Mouse (Mus musculus) large intestine, adult 2 months (tissue): ENCODE data around the gene A630001G21Rik. TPM values are rescaled to one million over a fixed set of nuclear protein-coding genes. Genes with fewer than 3 reads are reported as not detected.

Source experiments
- DNase-seq: peaks from one replicate; pipeline ENCODE4 v3.0.0-alpha.2; 2012; ENCODE audit warnings: low read depth, low spot score
- WGBS: fragments of 180-500 bp; shearing (Covaris S2); methylation state at CpG from one replicate; pipeline ENCODE4 v1.1.7; 2018; 5-methylcytosine and 5-hydroxymethylcytosine counted together
- polyA plus RNA-seq: library from polyadenylated mRNA; depleted of rRNA; stranded (reverse); fragments of >200 nt; gene quantifications from 2 replicates; pipeline ENCODE4 v1.2.3, GENCODE M21; 2012

Gene A630001G21Rik
- polyA plus RNA-seq, 1 experiment, result 2.8 TPM

DNA sequence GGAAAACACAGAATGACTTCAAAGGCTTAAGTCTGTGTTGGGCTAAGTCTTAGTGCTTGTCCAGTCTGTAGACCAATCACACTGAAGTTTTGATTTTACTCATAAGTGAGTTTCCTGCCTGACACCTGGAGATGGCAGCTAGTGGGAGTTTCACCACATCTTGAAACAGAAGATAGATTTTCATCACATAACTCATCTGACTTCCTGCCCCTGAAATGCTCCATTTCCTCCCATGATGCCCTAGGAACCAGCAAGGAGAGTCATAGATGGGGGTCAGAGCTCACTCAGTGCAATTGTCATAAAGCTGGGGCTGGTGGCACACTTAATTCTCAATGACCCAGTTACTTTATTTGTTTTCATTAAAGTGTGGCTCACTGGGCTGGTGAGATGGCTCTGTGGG is 38.6 kb downstream of the A630001G21Rik start:
- DNase-seq, result no peak

DNA sequence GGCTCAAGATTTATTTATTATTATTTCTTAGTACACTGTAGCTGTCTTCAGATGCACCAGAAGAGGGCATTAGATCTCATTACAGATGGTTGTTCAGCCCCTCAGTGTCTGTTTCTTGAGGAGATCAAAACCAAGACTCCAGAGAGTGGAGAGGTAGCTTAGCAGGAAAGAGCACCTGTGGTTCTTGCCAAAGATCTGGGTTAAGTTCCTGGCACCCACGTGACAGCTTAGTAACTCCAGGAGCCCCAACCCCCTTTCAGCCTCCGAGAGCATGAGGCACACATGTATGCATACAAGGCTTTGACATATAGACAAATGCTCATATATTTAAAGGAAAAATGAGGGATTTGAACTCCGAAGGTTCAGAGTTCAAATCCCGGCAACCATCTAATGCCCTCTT is 39.4 kb downstream of the A630001G21Rik start:
- WGBS, result 94% methylated on average over 4 of the region's 4 CpGs
- no peak for DNase-seq

DNA sequence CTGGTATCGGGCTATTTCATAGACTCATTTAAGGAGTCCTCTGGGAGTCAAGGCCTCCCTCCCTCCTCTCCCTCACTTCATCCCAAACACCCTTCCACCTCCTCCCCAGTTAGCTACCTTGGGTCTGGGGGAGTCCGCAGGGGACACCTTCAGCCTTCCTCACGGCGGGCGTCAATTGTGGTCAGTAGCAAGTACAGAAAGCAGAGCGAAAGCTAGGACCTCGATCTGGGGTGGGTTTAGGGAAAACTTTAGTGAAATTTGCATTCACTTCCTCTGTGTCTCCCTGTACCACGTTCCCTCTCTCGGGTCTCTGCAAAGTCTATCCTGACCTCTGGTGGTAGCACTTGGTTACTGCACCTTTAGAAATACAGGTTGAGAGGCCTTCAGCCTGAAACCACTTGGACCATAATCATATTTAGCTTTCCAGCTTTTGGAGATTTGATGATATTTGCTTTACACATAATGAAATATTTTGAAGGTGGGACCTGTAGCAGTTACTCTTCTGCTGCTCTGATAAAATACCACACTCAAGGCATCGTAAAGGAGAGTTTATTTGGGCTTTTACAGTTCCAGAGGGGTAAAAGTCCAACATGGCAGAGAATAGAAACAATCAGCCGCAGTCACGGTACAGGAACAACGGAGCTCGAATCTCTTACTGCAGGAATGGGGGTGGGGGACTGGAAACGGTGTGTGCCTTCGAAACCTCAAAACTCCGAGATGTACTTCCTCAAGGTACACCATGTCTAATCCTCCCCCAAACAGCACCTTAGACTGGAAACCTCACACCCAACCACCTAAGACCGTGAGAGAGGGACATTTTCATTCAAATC is 41.9 kb downstream of the A630001G21Rik start:
- DNase-seq, result peak; percentile 84
- 14% methylated on average over 18 of the region's 18 CpGs for WGBS

DNA sequence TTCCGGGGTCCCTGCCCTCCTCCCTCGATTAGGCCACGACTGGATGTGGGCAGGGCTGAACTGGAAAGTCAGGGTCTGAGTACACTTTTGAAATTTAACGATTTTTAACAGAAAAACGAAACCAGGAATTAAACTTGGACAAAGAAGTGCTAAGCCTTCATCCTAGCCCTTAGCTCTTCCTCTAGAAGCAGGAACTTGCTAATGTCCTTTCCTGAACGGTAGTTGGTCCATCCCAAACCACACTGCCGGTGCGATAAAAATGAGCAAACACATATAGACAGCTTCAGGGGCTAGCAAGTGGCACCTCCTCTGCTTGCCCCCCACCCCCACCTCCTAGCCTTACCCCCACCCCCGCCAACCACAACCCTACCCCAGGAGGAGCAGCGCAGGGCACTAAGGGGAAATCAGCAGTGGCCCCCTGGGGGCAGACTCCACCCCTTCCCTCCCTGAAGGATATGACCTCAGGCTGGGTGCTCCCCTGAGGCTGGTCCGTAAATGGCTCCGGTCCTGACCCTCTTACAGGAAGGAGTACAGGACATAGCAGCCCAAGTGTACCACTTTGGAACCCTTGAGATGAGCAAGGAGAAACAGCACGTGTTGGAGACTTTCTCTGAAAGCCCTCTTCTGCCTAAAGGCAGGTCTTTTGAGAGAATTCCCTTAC is 42.9 kb downstream of the A630001G21Rik start:
- WGBS, result 56% methylated on average over 13 of the region's 13 CpGs
- DNase-seq, result no peak

DNA sequence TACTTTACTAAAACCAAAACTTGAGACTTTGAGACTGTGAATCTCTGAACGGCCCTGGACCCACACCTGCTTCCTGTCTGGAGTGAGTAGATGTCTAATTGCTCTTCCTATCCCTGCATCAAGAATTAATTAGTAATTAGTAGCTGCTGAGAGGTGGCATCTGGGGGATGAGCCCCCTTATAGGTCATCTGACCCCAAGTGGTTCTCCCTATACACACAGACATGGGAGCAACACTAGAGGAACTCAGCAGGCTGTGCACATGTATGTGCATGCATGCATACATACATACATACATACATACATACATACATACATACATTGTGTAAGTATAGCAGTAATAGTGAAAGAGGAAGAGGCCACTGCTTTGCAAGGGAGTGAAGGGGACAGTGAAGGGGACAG is 43.9 kb downstream of the A630001G21Rik start:
- no peak for DNase-seq
- WGBS, result 93% methylated on average over 1 of the region's 1 CpGs

DNA sequence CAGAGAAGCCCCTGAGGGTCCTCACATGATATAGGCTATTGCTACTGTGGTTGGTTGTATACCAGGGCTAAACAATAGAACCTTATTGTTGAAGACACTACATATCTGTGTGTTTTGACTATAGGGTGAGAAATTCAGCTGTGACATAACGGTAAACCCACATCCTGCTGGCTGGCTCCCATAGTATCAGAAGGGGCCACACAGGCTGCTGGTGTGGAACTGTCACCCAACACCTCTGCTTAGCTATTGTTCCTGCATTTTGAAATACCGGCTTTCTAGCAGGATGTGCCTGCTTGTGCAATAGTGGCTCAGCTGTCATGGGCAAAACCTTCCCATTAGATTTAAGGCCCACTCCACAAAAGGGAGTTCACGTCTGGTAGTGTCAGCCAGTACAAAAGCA is 45.9 kb downstream of the A630001G21Rik start:
- 87% methylated on average over 3 of the region's 3 CpGs for WGBS
- DNase-seq, result no peak

DNA sequence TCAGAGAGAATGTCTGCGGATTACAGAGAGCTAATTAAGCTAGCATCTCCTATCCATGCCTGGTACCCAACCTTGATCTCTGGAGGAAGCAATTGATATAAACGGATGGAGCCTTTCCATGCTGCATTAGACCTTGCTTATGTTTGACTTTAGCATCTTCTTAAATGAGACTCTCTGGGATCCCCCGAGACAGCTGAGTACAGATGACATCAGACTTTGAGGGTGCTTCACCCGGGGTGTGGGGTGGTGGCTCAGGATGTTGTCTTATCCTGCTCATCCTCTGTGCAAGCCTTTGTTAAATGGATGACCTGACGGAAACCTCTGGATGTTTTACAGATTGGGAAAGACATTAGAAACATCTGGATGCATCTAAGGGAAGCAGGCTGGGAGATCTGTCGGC is 48.0 kb downstream of the A630001G21Rik start:
- DNase-seq, result no peak
- WGBS, result 85% methylated on average over 6 of the region's 6 CpGs

DNA sequence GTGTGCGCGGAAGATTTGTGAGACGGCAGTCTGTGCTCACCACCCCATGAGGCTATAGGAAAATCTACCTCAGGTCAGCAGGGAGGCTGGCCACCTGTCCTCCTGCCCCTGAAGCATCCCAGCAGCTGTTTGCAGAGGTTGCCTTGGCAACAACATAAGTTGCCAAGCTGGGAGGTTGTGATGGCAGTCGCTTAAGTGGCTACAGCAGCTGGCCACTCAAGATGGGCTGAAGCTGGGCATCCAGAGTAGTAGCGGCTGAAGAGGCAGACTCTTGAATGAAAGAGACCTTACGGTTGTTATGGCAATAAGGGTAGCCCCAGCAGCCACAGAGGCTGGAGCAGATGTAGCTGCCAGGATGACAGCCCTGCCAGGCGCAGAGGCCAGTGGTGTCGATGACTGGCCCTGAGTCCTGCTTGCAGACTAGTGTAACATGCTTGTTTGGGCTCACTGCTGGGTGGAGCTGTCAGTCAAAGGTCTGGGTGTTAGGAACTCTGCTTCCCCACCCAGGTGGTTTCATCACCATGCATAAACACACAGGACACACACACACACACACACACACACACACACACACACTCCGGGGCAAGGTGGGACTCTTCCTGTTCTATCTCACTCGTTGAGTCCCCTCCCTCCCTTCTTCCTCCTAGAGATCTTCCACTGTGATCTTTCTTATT is 58.1 kb downstream of the A630001G21Rik start:
- WGBS, result 64% methylated on average over 10 of the region's 10 CpGs
- DNase-seq, result no peak

DNA sequence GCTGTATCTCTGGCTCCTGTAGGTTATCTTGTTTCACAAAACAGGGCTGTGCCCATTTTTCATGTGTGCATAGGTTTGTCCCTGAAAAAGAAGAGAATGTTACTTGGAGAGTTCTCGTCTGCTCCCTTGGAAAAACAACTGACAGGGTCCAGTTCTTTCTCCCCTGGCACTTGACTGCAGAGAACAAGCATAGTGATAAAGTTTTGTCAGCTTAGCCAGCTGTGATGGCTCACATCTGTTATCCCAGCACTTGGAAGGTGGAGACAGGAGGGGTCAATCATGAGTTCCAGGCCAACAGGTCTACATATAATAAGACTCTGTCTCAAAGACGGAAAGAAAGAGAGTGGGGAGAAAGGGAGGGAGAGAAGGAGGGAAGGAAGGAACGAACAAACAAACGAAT is 59.4 kb downstream of the A630001G21Rik start:
- DNase-seq, result no peak
- 73% methylated on average over 4 of the region's 4 CpGs for WGBS

DNA sequence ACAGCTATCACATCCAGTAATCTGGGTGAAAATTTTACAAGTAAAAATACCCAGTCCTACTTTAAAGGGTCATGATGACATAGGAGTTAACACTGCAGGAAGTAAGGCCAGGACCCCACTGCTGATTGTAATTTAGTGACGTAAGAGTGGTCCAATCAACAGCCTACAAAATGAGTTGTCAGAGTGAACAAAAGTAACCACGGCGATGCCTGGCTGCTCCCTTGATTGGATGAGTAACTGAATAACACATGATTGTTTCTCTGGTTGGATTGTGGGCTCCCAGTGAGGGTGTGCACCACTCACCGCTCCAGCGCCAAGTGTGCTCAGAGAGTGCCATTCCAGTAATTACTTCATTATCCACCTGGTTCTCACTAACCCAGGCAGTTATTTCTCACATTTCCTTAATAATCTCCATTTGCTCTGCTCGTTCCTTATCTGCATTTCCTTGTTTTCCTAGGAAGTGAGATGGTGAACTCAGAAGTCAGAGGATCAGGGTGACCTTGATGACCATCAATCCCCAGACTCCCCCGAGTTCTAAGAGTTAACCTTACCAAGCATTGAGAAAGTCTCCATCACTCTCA is 61.9 kb downstream of the A630001G21Rik start:
- 68% methylated on average over 7 of the region's 7 CpGs for WGBS
- DNase-seq, result no peak

DNA sequence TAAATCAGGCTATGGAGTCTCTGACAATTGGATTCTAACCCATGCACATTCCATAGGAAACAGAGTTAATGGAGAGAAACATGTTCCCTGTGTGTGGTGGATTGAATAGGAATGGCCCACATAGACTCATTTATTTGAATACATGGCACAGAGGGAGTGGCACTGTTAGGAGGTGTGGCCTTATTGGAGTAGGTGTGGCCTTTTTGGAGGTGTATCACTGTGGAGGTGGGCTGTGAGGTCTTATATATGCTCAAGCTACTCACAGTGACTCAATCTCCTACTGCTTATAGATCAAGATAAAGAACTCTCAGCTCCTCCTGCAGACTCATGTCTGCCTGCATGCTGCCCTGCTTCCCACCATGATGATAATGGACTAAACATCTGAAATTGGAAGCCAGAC is 63.9 kb downstream of the A630001G21Rik start:
- no peak for DNase-seq

DNA sequence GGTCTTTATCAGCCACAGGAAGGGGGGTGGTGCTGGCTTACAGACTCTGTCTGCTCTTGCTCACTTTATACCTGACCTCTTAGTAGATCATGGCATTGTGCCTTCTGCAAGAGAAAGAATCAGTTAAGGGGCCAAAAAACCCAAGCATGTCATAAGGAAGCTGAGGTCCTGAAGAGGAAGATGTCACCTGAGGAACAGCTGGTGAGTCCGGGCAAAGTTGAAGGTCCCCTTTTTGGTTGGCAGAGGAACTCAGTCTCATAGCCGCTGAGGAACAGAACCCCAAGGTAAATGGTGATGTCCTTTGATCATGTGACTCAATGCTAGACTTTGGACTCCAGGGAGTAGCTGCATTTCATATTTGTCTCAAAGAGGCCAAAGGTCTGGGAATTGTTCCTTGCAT is 71.7 kb downstream of the A630001G21Rik start:
- DNase-seq, result no peak
- WGBS, result 57% methylated on average over 2 of the region's 2 CpGs

DNA sequence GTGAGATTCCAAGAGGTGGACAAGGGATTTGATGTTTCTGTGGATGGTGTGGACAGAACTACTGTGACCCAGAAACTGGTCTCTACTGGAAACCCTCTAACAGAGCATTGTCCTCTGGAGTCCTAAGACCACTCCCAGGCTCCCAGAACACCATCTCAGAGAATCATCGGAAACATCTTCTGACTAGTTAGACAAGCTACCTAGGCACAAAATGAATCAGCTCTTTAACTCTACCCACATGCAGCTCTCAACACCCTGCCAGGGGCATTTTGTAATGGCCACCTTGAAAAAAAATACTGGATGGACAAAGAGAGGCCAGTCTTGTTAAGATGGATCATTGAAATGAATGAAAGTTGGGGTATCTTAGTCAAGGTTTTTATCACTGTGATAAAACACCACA is 72.9 kb downstream of the A630001G21Rik start:
- no peak for DNase-seq
- 95% methylated on average over 1 of the region's 1 CpGs for WGBS

DNA sequence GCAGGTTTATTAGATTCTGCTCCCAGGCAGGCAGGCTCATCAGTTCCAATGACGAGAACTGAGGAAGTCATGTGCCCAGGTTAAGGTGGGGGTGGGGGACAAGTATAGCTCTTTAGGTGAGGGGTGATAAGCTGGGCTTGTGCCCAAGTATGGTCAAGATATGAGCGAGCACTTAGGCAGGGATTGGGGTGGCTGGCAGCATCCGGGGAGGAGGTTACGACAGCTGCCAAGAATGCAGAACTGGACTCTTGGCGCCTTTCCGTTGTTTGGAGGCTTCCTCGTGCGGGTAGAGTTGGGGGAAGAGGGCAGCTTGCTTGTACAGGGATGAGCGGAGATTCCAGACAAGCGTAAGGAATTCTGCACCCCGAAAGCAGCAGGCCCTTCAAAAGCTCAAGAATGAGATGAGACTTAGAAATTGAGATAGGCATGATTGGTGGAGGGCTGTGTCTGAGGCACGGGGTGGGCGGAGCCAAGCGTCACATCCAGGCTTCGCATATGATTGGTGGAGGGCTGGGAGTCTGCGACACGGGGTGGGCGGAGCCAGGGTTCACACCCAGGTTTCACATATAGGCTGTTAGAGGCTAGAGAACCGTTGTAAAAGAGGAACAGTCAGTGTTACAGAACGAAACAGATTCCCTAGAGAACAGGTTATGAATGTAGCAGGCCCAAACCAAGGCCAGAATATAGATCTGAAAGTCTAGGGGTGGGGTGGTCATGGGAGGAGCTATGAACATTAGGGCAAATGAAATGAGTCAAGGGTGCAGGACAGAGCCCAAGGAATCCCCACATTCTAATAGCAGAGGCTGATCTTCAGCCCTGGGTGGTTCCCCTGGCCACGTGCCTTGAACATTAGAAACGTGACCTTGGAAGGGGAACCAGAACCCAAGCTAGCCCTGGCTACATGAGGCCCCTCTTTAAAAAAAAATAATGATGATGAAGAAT is 74.9 kb downstream of the A630001G21Rik start:
- DNase-seq, result peak; percentile 61
- WGBS, result 19% methylated on average over 22 of the region's 22 CpGs

DNA sequence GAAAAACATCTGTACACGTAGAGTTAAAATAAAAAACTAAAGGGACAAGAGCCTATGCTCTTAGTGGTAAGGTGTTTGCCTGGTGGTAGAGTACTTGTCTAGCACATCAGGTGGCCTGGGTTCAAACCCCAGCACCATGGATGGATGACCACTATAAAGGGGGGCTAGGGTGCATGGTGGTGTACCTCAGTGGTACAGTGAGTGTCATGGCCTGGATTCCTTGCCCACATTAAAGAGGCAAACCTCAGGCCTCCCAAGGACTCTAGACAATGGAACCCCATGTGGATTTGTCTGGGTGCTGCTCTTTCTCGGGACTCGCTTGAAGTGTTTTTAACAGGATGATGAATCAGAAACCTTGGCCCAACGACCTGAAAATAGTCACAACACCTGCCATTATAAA is 75.9 kb downstream of the A630001G21Rik start:
- no peak for DNase-seq
- WGBS, result 64% methylated on average over 4 of the region's 4 CpGs

DNA sequence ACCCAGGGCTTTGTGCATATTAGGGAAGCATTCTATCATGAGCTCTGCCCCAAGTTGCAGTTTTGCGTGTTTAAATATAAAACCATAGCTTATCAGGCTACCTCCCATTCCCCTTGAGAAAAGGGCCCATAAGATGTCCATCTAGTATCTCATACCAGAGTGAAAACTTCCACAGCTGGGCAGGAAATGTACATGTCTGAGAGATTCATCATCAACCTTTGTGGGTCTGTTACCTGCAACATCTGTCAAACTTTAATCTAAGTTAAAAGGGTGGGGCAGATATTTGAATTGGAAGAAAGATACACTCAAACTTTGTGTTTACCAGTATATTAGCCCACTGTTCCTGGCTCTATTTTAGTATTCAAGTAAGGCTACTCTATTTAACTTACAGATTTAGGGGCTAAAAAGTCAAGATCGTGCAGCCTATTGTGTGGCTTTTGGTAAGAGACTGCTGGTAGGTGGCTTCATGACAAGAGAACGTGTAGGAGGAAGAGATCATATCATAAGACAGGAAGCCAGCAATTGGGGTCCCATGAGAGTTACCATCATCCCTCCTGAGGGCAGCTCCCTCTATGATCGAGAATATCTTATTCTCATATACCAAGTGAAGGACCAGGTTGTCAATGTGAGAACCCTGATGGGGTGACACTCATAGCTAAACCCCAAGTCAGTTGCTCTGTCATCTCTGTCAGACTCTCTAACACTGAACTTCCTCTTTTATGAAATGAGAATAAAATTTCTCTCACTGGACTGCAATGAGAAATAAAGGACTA is 80.5 kb downstream of the A630001G21Rik start:
- 79% methylated on average over 4 of the region's 4 CpGs for WGBS
- DNase-seq, result no peak

DNA sequence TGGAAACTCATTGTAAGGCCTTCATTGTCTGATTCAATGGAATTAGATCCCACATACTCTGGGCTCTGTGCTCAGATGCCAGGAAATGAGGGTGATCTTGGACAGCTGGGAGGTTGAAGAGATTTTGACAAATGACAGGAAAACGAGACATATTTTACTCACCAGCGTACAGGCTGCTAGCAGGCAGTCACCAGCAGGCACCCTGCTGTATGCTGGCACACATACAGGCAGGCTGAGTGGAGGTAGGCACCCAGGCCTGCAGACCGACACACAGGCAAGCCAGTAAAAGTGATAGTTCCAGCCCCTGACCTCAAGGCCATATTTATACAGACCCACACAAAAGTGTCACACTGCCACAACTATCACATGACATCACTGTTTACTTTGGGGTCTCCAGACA is 82.8 kb downstream of the A630001G21Rik start:
- WGBS, result 71% methylated on average over 3 of the region's 3 CpGs

DNA sequence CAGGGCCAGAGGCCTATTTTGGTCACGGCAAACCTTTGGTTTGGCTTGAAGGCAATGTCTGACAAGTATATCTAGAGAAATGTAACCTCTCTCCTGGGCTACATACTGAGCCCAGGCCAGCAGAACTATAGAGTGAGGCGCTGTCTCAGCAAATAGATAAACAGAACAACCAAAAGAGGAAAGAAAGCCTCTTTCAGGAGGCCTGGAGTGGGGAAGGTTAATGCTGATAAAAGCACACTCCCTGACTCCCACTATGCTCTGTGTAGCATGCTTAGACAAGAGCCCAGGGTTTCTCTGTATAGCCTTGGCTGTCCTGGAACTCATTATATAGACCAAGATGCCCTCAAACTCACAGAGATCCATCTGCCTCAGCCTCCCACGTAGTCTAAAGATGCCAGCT is 85.2 kb downstream of the A630001G21Rik start:
- 82% methylated on average over 3 of the region's 3 CpGs for WGBS
- DNase-seq, result no peak

More for the DNA sequence above, 82.8 kb downstream of the A630001G21Rik start:
- no peak for DNase-seq

DNA sequence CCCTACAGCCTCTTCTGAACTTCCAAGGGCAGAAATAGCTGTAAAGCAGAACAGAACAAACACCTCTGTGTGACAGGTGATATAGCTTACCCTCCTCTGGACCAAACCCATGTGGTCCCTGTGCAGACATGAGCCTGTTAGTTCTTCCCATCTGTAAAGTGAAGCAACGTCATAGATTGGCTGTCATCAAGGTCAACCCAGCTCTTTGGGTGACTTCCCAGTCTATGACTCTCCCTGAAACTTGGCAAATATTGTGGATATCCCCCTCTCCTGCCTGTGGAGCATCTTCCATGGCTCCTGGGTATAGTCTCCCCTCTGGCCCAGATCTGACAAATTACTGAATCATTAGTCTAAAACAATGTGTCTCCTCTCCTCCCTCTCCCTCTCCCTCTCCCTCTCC is 86.2 kb downstream of the A630001G21Rik start:
- DNase-seq, result no peak
- WGBS, result 21% methylated on average over 1 of the region's 1 CpGs
